Mouse (Mus musculus): ENCODE results near the gene Exosc10.

DNA sequence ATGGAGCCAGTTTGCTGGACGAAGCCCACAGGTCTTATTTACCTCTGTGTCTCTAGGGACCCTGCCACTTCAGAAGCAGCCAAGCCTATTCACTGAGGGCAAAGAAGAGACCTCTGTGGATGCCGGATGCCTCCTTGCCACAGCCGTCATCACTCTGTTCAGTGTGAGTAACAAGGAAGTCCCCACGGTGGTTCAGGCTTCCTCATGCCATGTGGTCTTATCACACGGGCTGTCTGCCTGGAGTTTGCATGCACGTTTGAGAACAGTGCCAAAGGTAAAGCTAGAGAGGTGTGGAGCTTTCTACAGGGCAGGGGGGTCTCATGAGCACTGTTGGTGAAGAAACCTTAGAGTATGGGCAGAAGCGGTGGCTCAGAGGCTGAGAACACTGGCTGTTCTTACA lies 15.0 kb downstream of the Exosc10 start:
- no peak for TF ChIP-seq CTCF (IDR thresholded peaks at IDR 0.05; ENCODE audit: insufficient read depth, low read length)
- no peak for TF ChIP-seq POLR2A (IDR thresholded peaks at IDR 0.05; ENCODE audit: borderline replicate concordance, extremely low read depth, low read depth, low read length)

Data from lung, adult 2 months (tissue).